Mouse (Mus musculus) heart, embryonic 16.5 days (tissue): ENCODE results near the gene Foxq1. TPM values are rescaled to one million over a fixed set of nuclear protein-coding genes. Genes with fewer than 3 reads are reported as not detected.

ENCODE experiments used
- ATAC-seq: fragments of 200-750 bp; cut with Nextera tagmentation; replicated peaks from 2 replicates; pipeline ENCODE4 v1.8.0; 2017; ENCODE audit warnings: moderate number of reproducible peaks; ENCODE audit not compliant: insufficient read depth, low FRiP score; ENCODE audit errors: extremely low read depth
- H3K27ac ChIP-seq: fragments of 300-500 bp; sonication (generic); 2 replicates; pipeline ENCODE4 v1.5.1; 2014; ENCODE audit warnings: mild to moderate bottlenecking, low read length, control low read depth, moderate library complexity
- H3K27me3 ChIP-seq: fragments of 300-500 bp; sonication (generic); 2 replicates; pipeline ENCODE4 v1.6.1; 2014; ENCODE audit warnings: low read length, mixed read lengths; ENCODE audit not compliant: control insufficient read depth, insufficient read depth
- H3K36me3 ChIP-seq: fragments of 300-500 bp; sonication (generic); 2 replicates; pipeline ENCODE4 v1.6.1; 2014; ENCODE audit not compliant: control insufficient read depth, insufficient read depth
- H3K4me1 ChIP-seq: fragments of 300-500 bp; sonication (generic); 2 replicates; pipeline ENCODE4 v1.6.1; 2014; ENCODE audit warnings: low read length, mixed read lengths; ENCODE audit not compliant: control insufficient read depth, insufficient read depth
- H3K4me2 ChIP-seq: fragments of 300-500 bp; sonication (generic); 2 replicates; pipeline ENCODE4 v1.6.1; 2014; ENCODE audit warnings: low read depth, mild to moderate bottlenecking, control low read depth, low read length
- H3K4me3 ChIP-seq: fragments of 300-500 bp; sonication (generic); 2 replicates; pipeline ENCODE4 v1.5.1; 2014; ENCODE audit warnings: mild to moderate bottlenecking, control low read depth, low read length
- H3K9ac ChIP-seq: fragments of 300-500 bp; sonication (generic); 2 replicates; pipeline ENCODE4 v1.6.1; 2014; ENCODE audit warnings: low read length, control low read depth
- H3K9me3 ChIP-seq: fragments of 300-500 bp; sonication (generic); replicated peaks from 2 replicates; pipeline ENCODE4 v1.6.1; 2016; ENCODE audit warnings: low read length; ENCODE audit not compliant: control insufficient read depth
- WGBS: fragments of 180-500 bp; shearing (Covaris S2); extraction: QIAGEN DNeasy Blood & Tissue Kit; methylation state at CpG from one replicate; pipeline ENCODE4 v1.1.7; 2014; 5-methylcytosine and 5-hydroxymethylcytosine counted together
- polyA plus RNA-seq: library from polyadenylated mRNA; unstranded; fragments of >200 nt; fragmentation: Nextera tagmentation; extraction: Ambion mirVana; gene quantifications from 2 replicates; pipeline ENCODE4 v1.2.1, GENCODE M21; 2015

Gene Foxq1
- polyA plus RNA-seq, 1 experiment from 2014 or later = 0.09 TPM

- Histone ChIP-seq H3K9me3 (no peaks in the 10 kb centered on the region), H3K4me2 (no peak overlapping the region), H3K4me3 (no peak overlapping the region), H3K36me3 (no peaks in the 10 kb centered on the region), H3K9ac (no peak overlapping the region), H3K4me1 (no peaks in the 10 kb centered on the region; the same call in 1 of the 2 replicates), H3K27ac (no peak overlapping the region), H3K27me3 (no peaks in the 10 kb centered on the region; the same call in 1 of the 2 replicates)
- no peak for ATAC-seq
- 50% methylated on average over 5 of the region's 5 CpGs for WGBS
Measured at GRCm38 (mm10) chr13:31587341-31587740, 31.4 kb downstream of the Foxq1 start.

- H3K27ac ChIP-seq = no peak overlapping the region
- H3K4me2 ChIP-seq = no peak overlapping the region
- H3K9me3 ChIP-seq = peaks cover 2% of the 10 kb centered on the region; the same call in 1 of the 2 replicates
- 65% methylated on average over 5 of the region's 5 CpGs for WGBS
- no peaks in the 10 kb centered on the region for H3K27me3 ChIP-seq
- no peak overlapping the region for H3K9ac ChIP-seq
- no peak for ATAC-seq
- no peaks in the 10 kb centered on the region for H3K4me1 ChIP-seq
- H3K36me3 ChIP-seq = no peaks in the 10 kb centered on the region
- H3K4me3 ChIP-seq = no peak overlapping the region
Measured at GRCm38 (mm10) chr13:31599576-31599975, 43.6 kb downstream of the Foxq1 start.

GRCm38 (mm10) chr13:31603964-31604363, 48.0 kb downstream of the Foxq1 start:
- WGBS = 71% methylated on average over 6 of the region's 6 CpGs
- peaks cover 2% of the 10 kb centered on the region; the same call in 1 of the 2 replicates for H3K27me3 ChIP-seq
- no peak for ATAC-seq
- H3K4me3 ChIP-seq = no peak overlapping the region
- no peaks in the 10 kb centered on the region for H3K36me3 ChIP-seq
- no peaks in the 10 kb centered on the region for H3K4me1 ChIP-seq
- no peak overlapping the region for H3K4me2 ChIP-seq
- H3K9ac ChIP-seq = no peak overlapping the region
- no peaks in the 10 kb centered on the region for H3K9me3 ChIP-seq
- no peak overlapping the region for H3K27ac ChIP-seq

Other genes starting within 250 kb of the Foxq1 start
- gene A530084C06Rik, start 3.2 kb downstream of the Foxq1 start, polyA plus RNA-seq = not detected in 2 replicates
- 0.22 and 1.6 TPM in 2 replicates for gene Foxf2, start 69.7 kb downstream of the Foxq1 start, polyA plus RNA-seq